Mouse (Mus musculus) heart, postnatal 0 days (tissue): ENCODE measurements around the gene Atl2. TPM values are rescaled to one million over a fixed set of nuclear protein-coding genes. Genes with fewer than 3 reads are reported as not detected.
A peak's percentile ranks its signal among the peaks of the same experiment; 100 is the strongest.

Experiments
- ATAC-seq: fragments of 200-750 bp; cut with Nextera tagmentation; 2 replicates; pipeline ENCODE4 v1.8.0; 2017; ENCODE audit warnings: low read depth, moderate number of reproducible peaks, moderate library complexity; ENCODE audit not compliant: insufficient read depth
- DNase-seq: peaks from one replicate; pipeline ENCODE4 v3.0.0-alpha.2; 2016; ENCODE audit warnings: low spot score
- H3K27ac ChIP-seq: fragments of 300-500 bp; sonication (generic); 2 replicates; pipeline ENCODE4 v1.5.1; 2014; ENCODE audit warnings: low read depth, mild to moderate bottlenecking
- H3K27me3 ChIP-seq: fragments of 300-500 bp; sonication (generic); 2 replicates; pipeline ENCODE4 v1.6.1; 2014; ENCODE audit warnings: low read length, mixed read lengths; ENCODE audit not compliant: control insufficient read depth, insufficient read depth
- H3K36me3 ChIP-seq: fragments of 300-500 bp; sonication (generic); replicated peaks from 2 replicates; pipeline ENCODE4 v1.6.1; 2014; ENCODE audit warnings: low read length, mixed read lengths; ENCODE audit not compliant: control insufficient read depth, insufficient read depth
- H3K4me1 ChIP-seq: fragments of 300-500 bp; sonication (generic); 2 replicates; pipeline ENCODE4 v1.6.1; 2014; ENCODE audit warnings: antibody characterized with exemption; ENCODE audit not compliant: control insufficient read depth, insufficient read depth
- H3K4me2 ChIP-seq: fragments of 300-500 bp; sonication (generic); 2 replicates; pipeline ENCODE4 v1.6.1; 2014; ENCODE audit warnings: low read depth, mild to moderate bottlenecking, low read length, moderate library complexity
- H3K4me3 ChIP-seq: fragments of 300-500 bp; sonication (generic); 2 replicates; pipeline ENCODE4 v1.5.1; 2014; ENCODE audit warnings: low read depth, low read length
- H3K9ac ChIP-seq: fragments of 300-500 bp; sonication (generic); replicated peaks from 2 replicates; pipeline ENCODE4 v1.6.1; 2014; ENCODE audit warnings: low read depth, low read length, mixed read lengths
- H3K9me3 ChIP-seq: fragments of 300-500 bp; sonication (generic); replicated peaks from 2 replicates; pipeline ENCODE4 v1.6.1; 2016; ENCODE audit warnings: low read length; ENCODE audit not compliant: control insufficient read depth
- CTCF ChIP-seq: IDR thresholded peaks from 2 replicates; pipeline ENCODE4 v1.5.1; 2016; ENCODE audit warnings: antibody characterized with exemption, control low read depth, low read depth
- EP300 ChIP-seq: IDR thresholded peaks from 2 replicates; pipeline ENCODE4 v1.6.1; 2016; ENCODE audit warnings: antibody characterized with exemption, low read depth
- WGBS: fragments of 180-500 bp; shearing (Covaris S2); extraction: QIAGEN DNeasy Blood & Tissue Kit; methylation state at CpG from one replicate; pipeline ENCODE4 v1.1.7; 2014; 5-methylcytosine and 5-hydroxymethylcytosine counted together
- polyA plus RNA-seq: library from polyadenylated mRNA; unstranded; fragments of >200 nt; fragmentation: Nextera tagmentation; extraction: Ambion mirVana; gene quantifications from 2 replicates; pipeline ENCODE4 v1.2.1, GENCODE M21; 2015
- total RNA-seq: library from RNA; depleted of rRNA; stranded (reverse); fragments of >200 nt; gene quantifications from 2 replicates; pipeline ENCODE4 v1.2.3, GENCODE M21; 2014; ENCODE audit warnings: low replicate concordance

Atl2 gene
- total and polyA plus RNA-seq, 2 experiments from 2014 or later: 11.3 to 20.2 TPM

GRCm38 (mm10) chr17:79883198-79883597 lies 12.7 kb downstream of the Atl2 start:
- no peak for ATAC-seq
- Histone ChIP-seq H3K27ac (no peak overlapping the region), H3K4me1 (no peaks in the 10 kb centered on the region), H3K4me3 (no peak overlapping the region), H3K9me3 (no peaks in the 10 kb centered on the region), H3K9ac (no peak overlapping the region), H3K36me3 (no peaks in the 10 kb centered on the region), H3K4me2 (no peak overlapping the region), H3K27me3 (no peaks in the 10 kb centered on the region)
- DNase-seq: no peak
- WGBS: 22% methylated on average over 4 of the region's 4 CpGs
- TF ChIP-seq EP300 (no peak), CTCF (no peak)

- Histone ChIP-seq H3K27ac (no peak overlapping the region), H3K4me1 (no peaks in the 10 kb centered on the region), H3K4me2 (no peak overlapping the region), H3K9ac (no peak overlapping the region), H3K9me3 (no peaks in the 10 kb centered on the region), H3K36me3 (peaks cover 41% of the 10 kb centered on the region), H3K27me3 (no peaks in the 10 kb centered on the region), H3K4me3 (no peak overlapping the region)
- WGBS: 96% methylated on average over 5 of the region's 5 CpGs
- ATAC-seq (no peak), DNase-seq (no peak)
- TF ChIP-seq EP300: no peak
- no peak for TF ChIP-seq CTCF
Measured at GRCm38 (mm10) chr17:79865027-79865426, 30.9 kb downstream of the Atl2 start.

DNA sequence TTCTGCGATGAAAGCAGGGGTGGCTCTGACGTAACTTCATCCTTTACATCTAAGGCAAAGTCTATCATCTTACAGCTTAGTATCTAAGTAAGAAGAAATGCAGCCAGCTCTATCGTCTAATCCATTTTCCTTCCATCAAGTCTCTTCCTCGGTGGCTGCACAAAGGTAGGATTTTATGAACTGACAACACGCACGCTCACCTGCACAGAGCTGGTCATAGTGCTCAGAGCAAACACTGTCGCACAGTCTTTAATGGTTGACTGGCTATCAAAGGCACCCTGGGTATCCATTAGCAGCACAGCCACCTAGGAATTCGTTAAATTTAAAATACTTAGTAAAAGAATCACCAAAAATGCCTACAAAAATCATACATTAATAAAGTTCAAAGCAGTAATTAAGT lies 31.4 kb downstream of the Atl2 start:
- Histone ChIP-seq H3K4me1 (no peaks in the 10 kb centered on the region), H3K27me3 (no peaks in the 10 kb centered on the region), H3K4me3 (no peak overlapping the region), H3K9me3 (no peaks in the 10 kb centered on the region), H3K36me3 (peaks cover 46% of the 10 kb centered on the region), H3K27ac (no peak overlapping the region), H3K4me2 (no peak overlapping the region), H3K9ac (no peak overlapping the region)
- DNase-seq: no peak
- TF ChIP-seq CTCF (no peak), EP300 (no peak)
- WGBS: 92% methylated on average over 8 of the region's 8 CpGs
- ATAC-seq: no peak

DNA sequence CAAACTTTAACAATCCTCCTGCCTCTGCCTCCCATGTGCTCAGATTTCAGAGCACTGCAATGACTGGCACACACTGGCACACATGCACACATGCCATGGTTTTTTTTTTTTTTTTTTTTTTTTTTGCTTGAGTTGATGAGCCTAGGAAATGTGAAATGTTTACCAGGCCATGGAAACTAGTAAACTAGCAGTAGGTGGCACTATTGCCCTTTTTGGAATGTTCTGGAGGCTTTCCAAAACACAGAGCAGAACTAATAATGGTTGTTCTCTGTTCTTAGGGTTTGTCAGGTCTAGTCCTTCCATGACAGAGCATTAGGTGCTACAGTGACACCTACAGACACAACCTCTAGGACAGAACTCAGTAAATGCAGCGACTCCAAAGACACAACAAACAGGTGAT lies 33.9 kb downstream of the Atl2 start:
- H3K4me2 ChIP-seq: no peak overlapping the region
- WGBS: 65% methylated on average over 1 of the region's 1 CpGs
- H3K9me3 ChIP-seq: no peaks in the 10 kb centered on the region
- TF ChIP-seq EP300 (no peak), CTCF (peak; percentile 59)
- no peak overlapping the region for H3K4me3 ChIP-seq
- ATAC-seq (peak; percentile 53), DNase-seq (peak; percentile 57)
- H3K9ac ChIP-seq: no peak overlapping the region
- no peaks in the 10 kb centered on the region for H3K27me3 ChIP-seq
- H3K27ac ChIP-seq: no peak overlapping the region
- H3K36me3 ChIP-seq: peaks cover 70% of the 10 kb centered on the region
- no peaks in the 10 kb centered on the region for H3K4me1 ChIP-seq

- H3K4me1 ChIP-seq: no peaks in the 10 kb centered on the region
- H3K36me3 ChIP-seq: peaks cover 83% of the 10 kb centered on the region
- H3K27me3 ChIP-seq: no peaks in the 10 kb centered on the region
- DNase-seq (no peak), ATAC-seq (no peak)
- H3K4me2 ChIP-seq: no peak overlapping the region
- WGBS: 81% methylated on average over 8 of the region's 8 CpGs
- no peak overlapping the region for H3K9ac ChIP-seq
- TF ChIP-seq CTCF (no peak), EP300 (no peak)
- H3K4me3 ChIP-seq: no peak overlapping the region
- no peak overlapping the region for H3K27ac ChIP-seq
- no peaks in the 10 kb centered on the region for H3K9me3 ChIP-seq
Measured at GRCm38 (mm10) chr17:79855533-79855932, 40.4 kb downstream of the Atl2 start.

GRCm38 (mm10) chr17:79848385-79848784 lies 47.5 kb downstream of the Atl2 start:
- no peaks in the 10 kb centered on the region for H3K27me3 ChIP-seq
- no peak overlapping the region for H3K4me2 ChIP-seq
- H3K9ac ChIP-seq: no peak overlapping the region
- no peak for TF ChIP-seq EP300
- H3K4me1 ChIP-seq: no peaks in the 10 kb centered on the region
- DNase-seq (no peak), ATAC-seq (no peak)
- H3K27ac ChIP-seq: no peak overlapping the region
- H3K9me3 ChIP-seq: no peaks in the 10 kb centered on the region
- H3K4me3 ChIP-seq: no peak overlapping the region
- H3K36me3 ChIP-seq: peaks cover 41% of the 10 kb centered on the region
- WGBS: 94% methylated on average over 5 of the region's 5 CpGs
